Mouse (Mus musculus) CH12.LX (cell line): ENCODE results near the gene Etfbkmt. TPM values are rescaled to one million over a fixed set of nuclear protein-coding genes. Genes with fewer than 3 reads are reported as not detected.
"Not testable (repeated sequence)": the region's sequence is repeated elsewhere in the genome, so short reads cannot be mapped to it uniquely, and the experiment has no call there.

Source experiments
- DNase-seq: peaks from one replicate; pipeline ENCODE4 v3.0.0-alpha.2; 2013; ENCODE audit errors: extremely low read depth
- H3K27ac ChIP-seq: 2 replicates; pipeline ENCODE4 v1.5.1; 2012; ENCODE audit warnings: low read depth, mild to moderate bottlenecking, control low read depth, moderate library complexity; ENCODE audit not compliant: insufficient read depth
- H3K27me3 ChIP-seq: replicated peaks from 2 replicates; pipeline ENCODE3; 2012; ENCODE audit warnings: inconsistent platforms
- H3K36me3 ChIP-seq, 2 experiments: replicated peaks in 1 of 2; 2 replicates each; pipeline versions ENCODE3 to v1.6.1; 2012; ENCODE audit warnings: inconsistent platforms in 1 of 2, low read length in 1 of 2, mild to moderate bottlenecking in 1 of 2, mixed read lengths in 1 of 2, moderate library complexity in 1 of 2; ENCODE audit not compliant: control insufficient read depth in 1 of 2, insufficient read depth in 1 of 2
- H3K4me1 ChIP-seq, 2 experiments: 2 replicates each; pipeline ENCODE4 v1.6.1; 2012; ENCODE audit warnings: inconsistent platforms in 1 of 2, moderate library complexity in 1 of 2; ENCODE audit not compliant: insufficient read depth in 2 of 2, control insufficient read depth in 1 of 2
- H3K4me2 ChIP-seq: 2 replicates; pipeline ENCODE4 v1.6.1; 2012; ENCODE audit warnings: low read depth, mild to moderate bottlenecking, control low read depth; ENCODE audit not compliant: poor library complexity, insufficient read depth, severe bottlenecking
- H3K4me3 ChIP-seq, 3 experiments: fragments of 150-350 bp in 1 of 3; sonication (generic) in 1 of 3; replicated peaks in 1 of 3; 2 replicates each; pipeline versions ENCODE3 to v1.5.1; 2011 to 2012; ENCODE audit warnings: low read depth in 2 of 3, low read length in 2 of 3, mild to moderate bottlenecking in 2 of 3, moderate library complexity in 2 of 3, control low read depth in 1 of 3, improper control_type of control experiment in 1 of 3, inconsistent platforms in 1 of 3, mixed read lengths in 1 of 3; ENCODE audit not compliant: poor library complexity in 1 of 3
- H3K79me2 ChIP-seq: replicated peaks from 2 replicates; pipeline ENCODE4 v1.6.1; 2012; ENCODE audit warnings: mild to moderate bottlenecking, moderate library complexity; ENCODE audit not compliant: control insufficient read depth, poor library complexity, insufficient read depth, severe bottlenecking; ENCODE audit errors: extremely low read depth
- H3K9ac ChIP-seq: 2 replicates; pipeline ENCODE4 v1.6.1; 2012; ENCODE audit warnings: low read depth, mild to moderate bottlenecking, control low read depth, moderate library complexity; ENCODE audit not compliant: insufficient read depth
- H3K9me3 ChIP-seq: replicated peaks from 2 replicates; pipeline ENCODE3; 2012; ENCODE audit warnings: low read length, inconsistent platforms, mixed read lengths
- CTCF ChIP-seq, 2 experiments: IDR thresholded peaks in 1 of 2; conservative IDR thresholded peaks in 1 of 2; 2 replicates each; pipeline ENCODE4 v1.5.1; 2011 to 2012; ENCODE audit warnings: low read depth in 2 of 2, low read length in 2 of 2, improper control_type of control experiment in 1 of 2, inconsistent platforms in 1 of 2, mild to moderate bottlenecking in 1 of 2, moderate library complexity in 1 of 2
- E2F4 ChIP-seq: IDR thresholded peaks from 2 replicates; pipeline ENCODE4 v1.6.1; 2011; ENCODE audit warnings: low read depth, low read length, improper control_type of control experiment; ENCODE audit not compliant: insufficient replicate concordance
- EP300 ChIP-seq: IDR thresholded peaks from 2 replicates; pipeline ENCODE4 v1.6.1; 2011; ENCODE audit warnings: low read length, improper control_type of control experiment
- ETS1 ChIP-seq: conservative IDR thresholded peaks from 2 replicates; pipeline ENCODE4 v1.6.1; 2012; ENCODE audit warnings: low read depth, mild to moderate bottlenecking, inconsistent platforms, low read length, improper control_type of control experiment, moderate library complexity
- HCFC1 ChIP-seq: IDR thresholded peaks from 2 replicates; pipeline ENCODE4 v1.6.1; 2012; ENCODE audit warnings: low read depth, mild to moderate bottlenecking, inconsistent platforms, low read length, improper control_type of control experiment
- JUND ChIP-seq: conservative IDR thresholded peaks from 2 replicates; pipeline ENCODE4 v1.6.1; 2011; ENCODE audit warnings: low read depth, low read length, improper control_type of control experiment
- MYC ChIP-seq: IDR thresholded peaks from 2 replicates; pipeline ENCODE4 v1.6.1; 2011; ENCODE audit warnings: low read depth, mild to moderate bottlenecking, improper control_type of control experiment, low read length
- RAD21 ChIP-seq: IDR thresholded peaks from 2 replicates; pipeline ENCODE4 v1.6.1; 2011; ENCODE audit warnings: low read depth, mild to moderate bottlenecking, low read length, improper control_type of control experiment, moderate library complexity
- RCOR1 ChIP-seq: conservative IDR thresholded peaks from 2 replicates; pipeline ENCODE4 v1.6.1; 2012; ENCODE audit warnings: low read depth, mild to moderate bottlenecking, inconsistent platforms, low read length, improper control_type of control experiment
- SIN3A ChIP-seq: IDR thresholded peaks from 2 replicates; pipeline ENCODE4 v1.6.1; 2012; ENCODE audit warnings: low read length, improper control_type of control experiment, inconsistent platforms
- SMC3 ChIP-seq: IDR thresholded peaks from 2 replicates; pipeline ENCODE4 v1.6.1; 2011; ENCODE audit warnings: low read depth, low read length, improper control_type of control experiment
- TBP ChIP-seq: conservative IDR thresholded peaks from 2 replicates; pipeline ENCODE4 v1.6.1; 2011; ENCODE audit warnings: low read depth, low read length, improper control_type of control experiment
- UBTF ChIP-seq: IDR thresholded peaks from 2 replicates; pipeline ENCODE4 v1.6.1; 2012; ENCODE audit warnings: low read depth, mild to moderate bottlenecking, inconsistent platforms, low read length, improper control_type of control experiment, moderate library complexity
- USF1 ChIP-seq: IDR thresholded peaks from 2 replicates; pipeline ENCODE4 v1.6.1; 2014; ENCODE audit warnings: low read depth, mild to moderate bottlenecking, inconsistent platforms, low read length, improper control_type of control experiment
- ZC3H11A ChIP-seq: IDR thresholded peaks from 2 replicates; pipeline ENCODE4 v1.6.1; 2012; ENCODE audit warnings: low read depth, mild to moderate bottlenecking, inconsistent platforms, low read length, improper control_type of control experiment
- ZNF384 ChIP-seq: IDR thresholded peaks from 2 replicates; pipeline ENCODE4 v1.6.1; 2012; ENCODE audit warnings: low read depth, low read length, improper control_type of control experiment, inconsistent platforms
- dilution Hi-C: fragments of 300-500 bp; cut with MboI; formaldehyde crosslinking; loops from 2 replicates; pipeline ENCODE4 v1.14.3; 2020; ENCODE audit warnings: low sequenced_read_pairs; ENCODE audit not compliant: extremely low pct_unique_long_range_greater_than_20kb, extremely low pct_ligation_motif_present
- in situ Hi-C: fragments of 300-500 bp; cut with MboI; formaldehyde crosslinking; loops from 3 replicates; pipeline ENCODE4 v1.14.3; 2019; ENCODE audit warnings: low sequenced_read_pairs, low pct_ligation_motif_present, low pct_unique_long_range_greater_than_20kb, mixed read lengths
- polyA plus RNA-seq: library from polyadenylated mRNA; unstranded; fragments of >175 nt; gene quantifications from 2 replicates; pipeline ENCODE4 v1.2.1, GENCODE M21; 2012; ENCODE audit warnings: low read depth; ENCODE audit not compliant: insufficient read length
- total RNA-seq, 2 experiments: library from RNA; depleted of rRNA; stranded (reverse); fragments of 300-350 nt in 1 of 2; fragments of >200 nt in 1 of 2; gene quantifications; 2 replicates each; pipeline ENCODE4 v1.2.3; 2012 to 2014

Etfbkmt gene
- total and polyA plus RNA-seq, 3 experiments = 7.8 to 17.3 (median 9.3) TPM

GRCm38 (mm10) chr6:149129870-149130269, 9.8 kb upstream of the Etfbkmt start, which contains the start of gene Gm10203:
Gene Gm10203 (plus strand): TSS chr6:149130170.
- H3K4me2 ChIP-seq, DNase-seq, H3K4me3 ChIP-seq, H3K9me3 ChIP-seq, H3K36me3 ChIP-seq, dilution Hi-C loops, H3K27ac ChIP-seq, H3K79me2 ChIP-seq, H3K9ac ChIP-seq, H3K27me3 ChIP-seq: not testable (repeated sequence)
- in situ Hi-C loops = loop anchor here (5.0 kb wide), 1 partner anchor 247 kb away; no protein-coding TSS in a partner anchor
- H3K4me1 ChIP-seq = peaks cover 0 to 10% of the 10 kb centered on the region in 2 experiments; a peak in 1 of 4 replicates

GRCm38 (mm10) chr6:149131111-149131510, 8.5 kb upstream of the Etfbkmt start:
- Histone ChIP-seq H3K27ac (no peak overlapping the region), H3K36me3 (no peaks in the 10 kb centered on the region), H3K27me3 (no peaks in the 10 kb centered on the region), H3K9ac (no peak overlapping the region), H3K79me2 (no peaks in the 10 kb centered on the region), H3K4me3 (no peak overlapping the region), H3K9me3 (no peaks in the 10 kb centered on the region), H3K4me2 (no peak overlapping the region), H3K4me1 (peaks cover 0 to 10% of the 10 kb centered on the region in 2 experiments; a peak in 1 of 4 replicates)
- no peak for DNase-seq
- dilution Hi-C loops (no loop called here), in situ Hi-C loops (loop anchor here (5.0 kb wide), 1 partner anchor 246 kb away; no protein-coding TSS in a partner anchor)
- TF ChIP-seq TBP (no peak), ETS1 (no peak), HCFC1 (no peak), EP300 (no peak), ZNF384 (no peak), E2F4 (no peak), RCOR1 (no peak)

GRCm38 (mm10) chr6:149132311-149133077, 7.2 kb upstream of the Etfbkmt start:
- H3K36me3 ChIP-seq = no peaks in the 10 kb centered on the region
- in situ Hi-C loops (loop anchor here (5.0 kb wide), 1 partner anchor 245 kb away; no protein-coding TSS in a partner anchor), dilution Hi-C loops (no loop called here)
- H3K4me1 ChIP-seq = peaks cover 0 to 10% of the 10 kb centered on the region in 2 experiments; a peak in 1 of 4 replicates
- H3K4me3 ChIP-seq = no peak overlapping the region
- no peak for TF ChIP-seq JUND
- peak; percentile 54 for TF ChIP-seq ZNF384
- TF ChIP-seq SMC3 = peak; percentile 96
- TF ChIP-seq ZC3H11A = peak; percentile 89
- 0 out of 2 replicates have a peak, but pooled peaks have one; percentile 15 for TF ChIP-seq MYC
- TF ChIP-seq SIN3A = no peak
- TF ChIP-seq USF1 = no peak
- TF ChIP-seq CTCF (conservative IDR thresholded peaks at IDR 0.05 in 1 of 2, IDR thresholded peaks at IDR 0.05 in 1 of 2; ENCODE audit: low read depth in 2 of 2, low read length in 2 of 2) = peak; percentile 27 to 94; a peak in 2 of 4 replicates
- TF ChIP-seq UBTF = no peak
- TF ChIP-seq RCOR1 = no peak
- TF ChIP-seq RAD21 = peak; percentile 98
- no peaks in the 10 kb centered on the region for H3K79me2 ChIP-seq
- H3K9me3 ChIP-seq = no peaks in the 10 kb centered on the region
- H3K27ac ChIP-seq = no peak overlapping the region
- H3K4me2 ChIP-seq = peak overlapping the region; percentile 68
- H3K27me3 ChIP-seq = no peaks in the 10 kb centered on the region
- no peak overlapping the region; the same call in 1 of the 2 replicates for H3K9ac ChIP-seq
- DNase-seq = peak; percentile 80
